Mouse (Mus musculus): ENCODE data around the gene Gm20883. TPM values are rescaled to one million over a fixed set of nuclear protein-coding genes. Genes with fewer than 3 reads are reported as not detected.
"Not testable (repeated sequence)": the region's sequence is repeated elsewhere in the genome, so short reads cannot be mapped to it uniquely, and the experiment has no call there.

Gene Gm20883
- not detected in 2 replicates for polyA plus RNA-seq (2015; fragmentation: Nextera tagmentation; extraction: Ambion mirVana)

GRCm38 (mm10) chrY:50607951-50608350, at the start of gene Gm20883:
Gene Gm20883, plus strand, starts transcription at chrY:50608251.
- H3K4me1 ChIP-seq (ENCODE audit: control insufficient read depth, insufficient read depth, low read depth, low read length); H3K27ac ChIP-seq (ENCODE audit: low read depth, low read length); H3K4me2 ChIP-seq (ENCODE audit: low read length); H3K4me3 ChIP-seq (ENCODE audit: low read length); H3K27me3 ChIP-seq (replicated peaks; ENCODE audit: control insufficient read depth, insufficient read depth, low read length); ATAC-seq; H3K9me3 ChIP-seq (ENCODE audit: control insufficient read depth, low read length); H3K9ac ChIP-seq (ENCODE audit: low read depth, low read length); H3K36me3 ChIP-seq (ENCODE audit: control insufficient read depth, insufficient read depth, low read length): not testable (repeated sequence)
- WGBS, result no CpG with 5 or more reads among the region's 6 CpGs
